Mouse (Mus musculus): ENCODE data around the gene Ccdc154.

Gene Ccdc154

DNA sequence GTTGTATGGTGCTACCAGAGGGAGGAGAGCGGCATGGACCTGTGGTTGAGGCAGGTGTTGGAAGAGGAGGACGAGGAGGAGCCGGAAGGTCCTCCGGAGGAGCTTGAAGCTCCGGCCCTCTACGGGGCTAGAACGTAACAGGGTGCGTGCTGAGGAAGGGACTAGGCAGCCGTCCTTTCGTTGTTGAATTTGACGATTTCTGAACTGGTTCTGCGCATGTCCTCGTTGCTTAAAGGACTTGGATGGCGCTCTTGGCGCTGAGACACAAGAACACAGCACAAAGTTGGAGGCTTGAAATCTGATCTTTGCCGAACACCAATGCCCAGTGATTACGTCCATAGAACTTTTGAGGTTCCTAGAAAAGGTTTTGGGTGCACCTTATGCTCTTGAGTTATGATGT is 22.7 kb downstream of the Ccdc154 start:
- no peak for DNase-seq (ENCODE audit: low read depth)

DNA sequence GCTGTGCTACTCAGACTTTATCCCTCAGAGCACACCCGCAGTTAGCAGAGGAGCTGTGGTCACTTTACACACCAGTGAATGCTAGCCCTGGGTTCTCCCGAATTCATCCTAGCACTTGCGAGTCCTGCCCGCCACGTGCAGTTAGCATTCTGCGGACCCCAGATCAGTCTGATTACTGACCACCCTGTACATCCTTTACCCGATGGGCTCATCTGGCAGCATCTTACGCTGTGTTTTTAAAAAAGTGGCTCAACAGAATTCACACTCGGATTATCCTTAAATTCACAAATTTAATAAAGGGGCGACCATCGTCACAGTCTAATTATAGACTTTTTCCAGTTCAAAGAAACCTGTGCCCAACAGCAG is 25.5 kb downstream of the Ccdc154 start:
- DNase-seq (ENCODE audit: low read depth): no peak

DNA sequence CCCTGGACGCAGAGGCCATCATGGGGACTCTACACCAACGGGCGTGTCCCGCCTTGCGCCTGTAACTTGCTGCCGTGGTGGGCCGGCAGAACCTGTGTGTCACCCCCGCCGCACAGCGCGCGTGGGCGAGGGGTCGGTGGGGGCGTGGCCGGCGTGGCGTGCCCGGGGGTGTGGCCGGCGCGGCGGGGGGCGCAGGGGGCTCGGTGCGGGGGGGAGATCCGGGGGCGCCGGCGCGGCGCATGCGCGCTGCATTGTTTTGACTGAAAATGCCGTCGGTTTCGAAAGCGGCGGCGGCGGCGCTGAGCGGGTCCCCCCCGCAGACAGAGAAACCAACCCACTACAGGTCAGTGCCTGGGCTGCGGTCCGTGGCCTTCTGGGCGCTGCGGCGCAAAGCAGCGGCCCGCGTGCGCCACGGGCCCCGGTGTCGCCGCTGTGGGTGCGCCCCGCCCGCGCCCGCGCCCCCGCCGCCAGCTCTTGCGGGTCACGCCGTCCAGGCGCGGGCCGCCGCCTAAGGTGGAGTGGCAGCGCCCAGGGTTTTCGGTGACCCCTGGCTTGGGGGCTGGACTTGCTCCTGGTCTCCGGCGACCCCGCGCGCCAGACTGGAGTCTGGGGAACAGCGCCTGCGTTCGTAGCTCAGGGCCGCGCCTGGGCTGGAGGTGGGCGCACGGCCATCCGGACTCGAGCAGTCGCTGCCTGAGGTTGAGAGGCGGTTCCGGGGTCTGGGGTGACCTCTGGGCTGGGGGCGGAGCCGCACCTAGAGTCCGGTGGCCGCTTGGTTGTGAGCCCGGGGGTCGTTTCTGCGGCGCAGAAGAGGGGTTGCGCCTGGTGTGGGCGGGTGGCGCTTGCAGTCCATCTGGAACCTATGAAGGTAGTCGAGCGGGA is 26.1 kb downstream of the Ccdc154 start, which contains the start of gene Unkl:
Unkl (plus strand) TSS at position 248 of the 882 bp plus-strand sequence.
- peak; percentile 53 for DNase-seq (ENCODE audit: low read depth)

- DNase-seq (ENCODE audit: low read depth): no peak
These were observed 26.8 kb downstream of the Ccdc154 start for GRCm38 (mm10) chr17:25189091-25189490.

DNA sequence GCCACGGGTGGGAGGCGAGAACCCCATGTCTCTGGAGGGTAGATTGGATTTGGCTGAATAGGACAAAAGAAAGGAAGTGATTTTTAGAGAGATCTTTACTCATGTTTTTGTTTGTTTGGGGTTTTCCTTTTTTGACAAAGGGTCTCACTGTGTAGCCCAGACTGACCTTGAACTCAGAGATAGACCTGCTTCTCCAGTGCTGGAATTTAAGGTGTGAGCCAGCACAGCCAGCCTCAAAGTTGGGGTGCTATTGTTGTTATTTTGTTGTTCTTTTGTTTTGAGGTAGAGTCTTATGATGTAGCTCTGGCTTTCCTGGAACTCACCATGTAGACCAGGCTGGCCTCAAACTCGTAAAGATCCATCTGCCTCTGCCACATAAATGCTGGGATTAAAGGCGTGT is 40.1 kb downstream of the Ccdc154 start:
- no peak for DNase-seq (ENCODE audit: low read depth)

DNA sequence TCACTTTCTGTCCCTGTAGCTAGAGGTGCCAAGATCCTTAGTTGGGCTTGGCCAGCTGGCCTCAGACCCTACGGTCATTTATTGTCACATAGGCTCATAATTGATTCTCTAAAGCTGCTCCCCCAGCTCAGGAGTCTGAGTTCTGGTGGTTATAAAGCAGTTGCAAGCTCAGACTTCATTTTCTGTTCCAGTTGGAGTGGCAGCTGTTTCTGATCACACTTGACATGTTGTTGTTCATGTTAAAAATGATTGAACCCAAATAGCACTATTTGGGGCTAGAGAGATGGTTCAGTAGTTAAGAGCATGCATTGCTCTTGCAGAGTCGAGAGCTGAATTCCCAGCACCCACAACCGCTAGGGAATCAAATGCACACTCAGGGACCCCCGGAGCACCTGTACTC is 47.7 kb downstream of the Ccdc154 start:
- DNase-seq (ENCODE audit: low read depth): no peak

GRCm38 (mm10) chr17:25210680-25211466 is 48.6 kb downstream of the Ccdc154 start:
- peak; percentile 38 for DNase-seq (ENCODE audit: low read depth)

DNA sequence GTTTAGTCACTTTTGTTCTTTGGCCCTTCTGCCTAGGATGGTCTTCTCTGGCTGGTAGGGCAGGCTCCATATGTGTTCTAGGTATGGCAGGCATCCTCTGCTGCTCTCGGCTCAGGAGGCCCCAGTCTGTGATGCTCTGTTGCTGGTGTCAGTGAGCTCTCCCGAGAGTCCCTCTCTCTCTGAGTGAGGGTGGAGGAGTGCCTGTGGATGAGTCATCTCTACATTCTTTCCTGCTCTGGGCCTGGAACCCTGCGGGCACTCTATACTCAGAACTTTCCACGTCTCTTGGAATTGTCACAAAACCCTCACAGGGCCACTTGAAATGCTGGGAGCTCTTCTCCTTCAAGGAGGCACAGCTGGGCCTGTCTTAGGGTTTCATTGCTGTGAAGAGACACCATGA is 49.4 kb downstream of the Ccdc154 start:
- no peak for DNase-seq (ENCODE audit: low read depth)

- no peak for DNase-seq (ENCODE audit: low read depth)
These were observed 53.2 kb downstream of the Ccdc154 start for GRCm38 (mm10) chr17:25215431-25215830.

DNA sequence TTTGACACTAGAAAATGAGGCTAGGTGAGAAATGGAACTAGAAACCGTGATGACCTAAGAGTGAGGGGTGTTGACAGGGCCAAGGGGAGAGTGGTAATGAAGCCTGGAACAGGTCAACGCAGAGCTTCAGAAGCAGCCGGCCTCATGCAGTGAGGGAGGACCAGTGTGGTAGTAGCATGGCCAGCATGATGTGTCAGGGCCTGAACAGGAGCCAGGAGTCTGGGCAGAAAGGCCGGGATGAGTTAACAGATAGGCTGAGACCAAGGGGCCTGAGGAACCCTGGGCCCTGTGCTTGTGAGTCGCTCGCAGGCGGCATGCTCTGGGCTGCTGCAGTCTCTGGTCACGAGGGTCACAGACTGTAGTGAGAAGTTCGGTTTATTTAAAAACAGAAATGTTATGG is 56.7 kb downstream of the Ccdc154 start:
- DNase-seq (ENCODE audit: low read depth): no peak

- peak; percentile 37 for DNase-seq (ENCODE audit: low read depth)
These were observed 57.4 kb downstream of the Ccdc154 start for GRCm38 (mm10) chr17:25219492-25220295.

DNA sequence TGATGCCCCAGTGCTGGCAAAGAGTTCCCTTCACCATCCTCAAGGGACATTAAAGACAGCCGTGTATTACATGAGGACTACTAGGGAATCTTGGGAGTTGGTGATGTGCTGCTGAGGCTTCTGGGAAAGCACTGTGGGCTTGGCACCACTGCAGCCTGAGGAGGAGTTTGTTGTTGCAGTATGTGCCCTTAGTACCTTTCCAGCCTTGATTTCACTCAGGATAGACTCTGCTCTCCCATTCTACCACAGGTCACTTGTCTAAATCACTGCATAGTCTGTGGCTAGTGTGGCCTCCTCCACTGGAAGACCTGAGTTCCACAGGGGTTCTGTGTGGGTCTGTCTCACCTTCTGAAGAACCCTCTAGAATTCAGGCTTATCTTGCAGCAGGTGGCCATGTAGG is 58.5 kb downstream of the Ccdc154 start:
- DNase-seq (ENCODE audit: low read depth): no peak
